Mouse (Mus musculus): ENCODE measurements at regions not wholly inside any gene's neighbourhood (a gene's known extent, or its start where the extent isn't known, plus 50 kb on each side); places are given as distances from the start of the nearest gene placed in this dataset.
A peak's percentile ranks its signal among the peaks of the same experiment; 100 is the strongest.

DNA sequence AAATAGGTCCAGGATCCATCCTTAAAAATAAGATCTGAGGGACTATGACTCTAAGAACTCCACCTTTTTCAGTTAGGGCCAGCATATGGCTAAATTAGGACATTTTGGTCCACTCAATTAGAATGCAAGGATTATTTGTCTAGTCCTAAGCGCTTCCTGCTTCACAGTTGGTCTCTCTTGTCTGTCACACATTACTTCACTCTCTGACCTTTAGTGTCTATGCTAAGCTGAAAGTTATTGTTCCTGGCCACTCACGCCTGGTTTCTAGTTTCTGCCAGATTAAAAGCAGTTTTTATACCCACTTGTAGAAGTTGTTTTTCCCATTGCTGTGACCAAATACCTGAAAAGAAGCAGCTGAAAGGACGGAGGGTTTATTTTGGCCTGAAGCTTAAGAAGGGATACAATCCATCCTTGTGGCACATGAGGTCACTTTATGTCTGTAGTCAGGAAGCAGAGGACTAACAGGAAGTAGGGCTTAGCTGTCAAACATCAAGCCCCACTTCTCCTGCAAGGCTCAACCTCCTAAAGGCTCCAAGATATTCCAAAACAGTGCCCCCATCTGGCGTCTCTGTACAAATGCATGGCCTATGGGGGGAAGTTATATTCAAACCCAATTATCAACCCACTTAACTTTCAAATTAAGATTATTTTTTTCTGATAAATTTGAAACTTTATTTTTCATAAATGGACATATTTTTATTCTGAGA, 195.3 kb upstream of the Gm5148 start:
- TF ChIP-seq CTCF (IDR thresholded peaks at IDR 0.05 in 2 of 3, conservative IDR thresholded peaks at IDR 0.05 in 1 of 3; ENCODE audit: control insufficient read depth in 1 of 3, insufficient read depth in 1 of 3, low read depth in 2 of 3, low read length in 3 of 3, poor library complexity in 1 of 3, severe bottlenecking in 1 of 3): peak in 2 of 3 experiments; percentile 17 to 55; a peak in 3 of 6 replicates
- no peak for TF ChIP-seq RCOR1 (IDR thresholded peaks at IDR 0.05; ENCODE audit: low read depth, low read length)
- no peak for TF ChIP-seq E2F4 (IDR thresholded peaks at IDR 0.05; ENCODE audit: borderline replicate concordance, low read depth, low read length)
- TF ChIP-seq SIN3A (IDR thresholded peaks at IDR 0.05; ENCODE audit: low read length): no peak
- no peak for TF ChIP-seq MEF2A (IDR thresholded peaks at IDR 0.05; ENCODE audit: extremely low read depth, insufficient replicate concordance, low read depth, low read length, poor library complexity, severe bottlenecking)
- TF ChIP-seq EP300 (IDR thresholded peaks at IDR 0.05; ENCODE audit: low read depth in 1 of 2, low read length in 2 of 2): no peak
- TF ChIP-seq POLR2A (IDR thresholded peaks at IDR 0.05; ENCODE audit: control insufficient read depth in 1 of 2, insufficient read depth in 1 of 2, low read depth in 1 of 2, low read length in 2 of 2, poor library complexity in 1 of 2): no peak
- TF ChIP-seq ZNF384 (IDR thresholded peaks at IDR 0.05; ENCODE audit: low read depth, low read length): no peak
